Mouse (Mus musculus) embryonic facial prominence, embryonic 11.5 days (tissue): Measurements from ENCODE around the gene Sh2d4b. TPM values are rescaled to one million over a fixed set of nuclear protein-coding genes. Genes with fewer than 3 reads are reported as not detected.

ENCODE experiments used
- ATAC-seq: fragments of 200-750 bp; cut with Nextera tagmentation; replicated peaks from 2 replicates; pipeline ENCODE4 v1.8.0; 2017; ENCODE audit warnings: low read depth; ENCODE audit not compliant: insufficient number of reproducible peaks, low FRiP score, low TSS enrichment
- DNase-seq: peaks from one replicate; pipeline ENCODE4 v3.0.0-alpha.2; 2015; ENCODE audit warnings: low spot score
- H3K27ac ChIP-seq: fragments of 300-500 bp; sonication (generic); replicated peaks from 2 replicates; pipeline ENCODE4 v1.5.1; 2014; ENCODE audit warnings: mild to moderate bottlenecking, low read depth, low read length, control low read depth
- H3K27me3 ChIP-seq: fragments of 300-500 bp; sonication (generic); 2 replicates; pipeline ENCODE4 v1.6.1; 2014; ENCODE audit warnings: mild to moderate bottlenecking, low read length, moderate library complexity, mixed read lengths; ENCODE audit not compliant: control insufficient read depth, insufficient read depth
- H3K36me3 ChIP-seq: fragments of 300-500 bp; sonication (generic); replicated peaks from 2 replicates; pipeline ENCODE4 v1.6.1; 2014; ENCODE audit warnings: low read depth, mild to moderate bottlenecking, low read length, moderate library complexity, mixed read lengths; ENCODE audit not compliant: control insufficient read depth, insufficient read depth
- H3K4me1 ChIP-seq: fragments of 300-500 bp; sonication (generic); 2 replicates; pipeline ENCODE4 v1.6.1; 2014; ENCODE audit warnings: low read length, mixed read lengths; ENCODE audit not compliant: control insufficient read depth, insufficient read depth
- H3K4me2 ChIP-seq: fragments of 300-500 bp; sonication (generic); 2 replicates; pipeline ENCODE4 v1.6.1; 2014; ENCODE audit warnings: low read depth, mild to moderate bottlenecking, control low read depth, low read length, moderate library complexity
- H3K4me3 ChIP-seq: fragments of 300-500 bp; sonication (generic); 2 replicates; pipeline ENCODE4 v1.5.1; 2014; ENCODE audit warnings: low read depth, low read length, control low read depth
- H3K9ac ChIP-seq: fragments of 300-500 bp; sonication (generic); replicated peaks from 2 replicates; pipeline ENCODE4 v1.6.1; 2014; ENCODE audit warnings: mild to moderate bottlenecking, control low read depth, low read length
- H3K9me3 ChIP-seq: fragments of 300-500 bp; sonication (generic); replicated peaks from 2 replicates; pipeline ENCODE4 v1.6.1; 2016; ENCODE audit warnings: mild to moderate bottlenecking, low read length, inconsistent platforms, mixed read lengths; ENCODE audit not compliant: control insufficient read depth
- WGBS: fragments of 180-500 bp; shearing (Covaris S2); extraction: QIAGEN DNeasy Blood & Tissue Kit; methylation state at CpG from one replicate; pipeline ENCODE4 v1.1.7; 2014; 5-methylcytosine and 5-hydroxymethylcytosine counted together
- polyA plus RNA-seq: library from polyadenylated mRNA; unstranded; fragments of >200 nt; fragmentation: Nextera tagmentation; extraction: Ambion mirVana; gene quantifications from 2 replicates; pipeline ENCODE4 v1.2.1, GENCODE M21; 2014

Sh2d4b gene
- polyA plus RNA-seq, 1 experiment from 2014 or later: 0.66 TPM

GRCm38 (mm10) chr14:40891506-40891905, 1.6 kb downstream of the Sh2d4b start:
- Histone ChIP-seq H3K27ac (no peak overlapping the region), H3K4me2 (no peak overlapping the region), H3K27me3 (no peaks in the 10 kb centered on the region), H3K36me3 (no peaks in the 10 kb centered on the region), H3K4me3 (no peak overlapping the region), H3K4me1 (no peaks in the 10 kb centered on the region; the same call in 1 of the 2 replicates), H3K9ac (no peak overlapping the region), H3K9me3 (no peaks in the 10 kb centered on the region)
- 92% methylated on average over 4 of the region's 4 CpGs for WGBS
- ATAC-seq (no peak), DNase-seq (no peak)

GRCm38 (mm10) chr14:40889704-40890103, 3.4 kb downstream of the Sh2d4b start:
- H3K4me2 ChIP-seq: no peak overlapping the region
- WGBS: 80% methylated on average over 4 of the region's 4 CpGs
- no peak for DNase-seq
- H3K36me3 ChIP-seq: no peaks in the 10 kb centered on the region
- no peak for ATAC-seq
- H3K9me3 ChIP-seq: no peaks in the 10 kb centered on the region
- H3K9ac ChIP-seq: no peak overlapping the region
- H3K4me3 ChIP-seq: no peak overlapping the region
- H3K4me1 ChIP-seq: no peaks in the 10 kb centered on the region; the same call in 1 of the 2 replicates
- H3K27ac ChIP-seq: no peak overlapping the region
- no peaks in the 10 kb centered on the region for H3K27me3 ChIP-seq

- 91% methylated on average over 2 of the region's 2 CpGs for WGBS
These were observed 3.9 kb downstream of the Sh2d4b start for GRCm38 (mm10) chr14:40889181-40889580.

GRCm38 (mm10) chr14:40886428-40887202, 6.5 kb downstream of the Sh2d4b start:
- DNase-seq (no peak), ATAC-seq (no peak)
- Histone ChIP-seq H3K9me3 (no peaks in the 10 kb centered on the region), H3K27ac (no peak overlapping the region), H3K36me3 (no peaks in the 10 kb centered on the region), H3K4me2 (no peak overlapping the region), H3K4me1 (no peaks in the 10 kb centered on the region), H3K27me3 (no peaks in the 10 kb centered on the region), H3K9ac (no peak overlapping the region), H3K4me3 (no peak overlapping the region)
- 80% methylated on average over 6 of the region's 6 CpGs for WGBS

More at GRCm38 (mm10) chr14:40889181-40889580, 3.9 kb downstream of the Sh2d4b start:
- Histone ChIP-seq H3K36me3 (no peaks in the 10 kb centered on the region), H3K4me1 (no peaks in the 10 kb centered on the region; the same call in 1 of the 2 replicates), H3K9ac (no peak overlapping the region), H3K9me3 (no peaks in the 10 kb centered on the region), H3K4me2 (no peak overlapping the region), H3K4me3 (no peak overlapping the region), H3K27ac (no peak overlapping the region), H3K27me3 (no peaks in the 10 kb centered on the region)
- ATAC-seq (no peak), DNase-seq (no peak)

- DNase-seq: no peak
- no peak for ATAC-seq
- Histone ChIP-seq H3K27ac (no peak overlapping the region), H3K9me3 (no peaks in the 10 kb centered on the region), H3K27me3 (no peaks in the 10 kb centered on the region), H3K4me2 (no peak overlapping the region), H3K4me3 (no peak overlapping the region), H3K9ac (no peak overlapping the region), H3K4me1 (no peaks in the 10 kb centered on the region), H3K36me3 (no peaks in the 10 kb centered on the region)
- WGBS: 71% methylated on average over 1 of the region's 1 CpGs
These were observed 7.3 kb downstream of the Sh2d4b start for GRCm38 (mm10) chr14:40885752-40886151.

- Histone ChIP-seq H3K27me3 (no peaks in the 10 kb centered on the region), H3K4me1 (no peaks in the 10 kb centered on the region), H3K9me3 (no peaks in the 10 kb centered on the region), H3K27ac (no peak overlapping the region), H3K9ac (no peak overlapping the region), H3K4me3 (no peak overlapping the region), H3K4me2 (no peak overlapping the region), H3K36me3 (no peaks in the 10 kb centered on the region)
- 30% methylated on average over 4 of the region's 4 CpGs for WGBS
- DNase-seq (peak; percentile 26), ATAC-seq (no peak)
These were observed 7.8 kb downstream of the Sh2d4b start for GRCm38 (mm10) chr14:40885225-40885624.

GRCm38 (mm10) chr14:40874565-40874964, 18.5 kb downstream of the Sh2d4b start:
- Histone ChIP-seq H3K4me2 (no peak overlapping the region), H3K27me3 (no peaks in the 10 kb centered on the region), H3K4me1 (no peaks in the 10 kb centered on the region), H3K27ac (no peak overlapping the region), H3K9ac (no peak overlapping the region), H3K4me3 (no peak overlapping the region), H3K36me3 (no peaks in the 10 kb centered on the region), H3K9me3 (no peaks in the 10 kb centered on the region)
- ATAC-seq: no peak
- DNase-seq: no peak

- 90% methylated on average over 5 of the region's 5 CpGs for WGBS
- Histone ChIP-seq H3K27me3 (no peaks in the 10 kb centered on the region), H3K9ac (no peak overlapping the region)
These were observed 19.1 kb downstream of the Sh2d4b start for GRCm38 (mm10) chr14:40873961-40874360.

More at GRCm38 (mm10) chr14:40873961-40874360, 19.1 kb downstream of the Sh2d4b start:
- Histone ChIP-seq H3K4me1 (no peaks in the 10 kb centered on the region), H3K36me3 (no peaks in the 10 kb centered on the region), H3K4me3 (no peak overlapping the region), H3K27ac (no peak overlapping the region), H3K4me2 (no peak overlapping the region), H3K9me3 (no peaks in the 10 kb centered on the region)
- ATAC-seq (no peak), DNase-seq (no peak)
